Mouse (Mus musculus): Measurements from ENCODE around the gene Dcaf7. TPM values are rescaled to one million over a fixed set of nuclear protein-coding genes. Genes with fewer than 3 reads are reported as not detected.
"Not testable (repeated sequence)": the region's sequence is repeated elsewhere in the genome, so short reads cannot be mapped to it uniquely, and the experiment has no call there.

The Dcaf7 gene
- polyA plus RNA-seq, 1 experiment, result 35.8 TPM

DNA sequence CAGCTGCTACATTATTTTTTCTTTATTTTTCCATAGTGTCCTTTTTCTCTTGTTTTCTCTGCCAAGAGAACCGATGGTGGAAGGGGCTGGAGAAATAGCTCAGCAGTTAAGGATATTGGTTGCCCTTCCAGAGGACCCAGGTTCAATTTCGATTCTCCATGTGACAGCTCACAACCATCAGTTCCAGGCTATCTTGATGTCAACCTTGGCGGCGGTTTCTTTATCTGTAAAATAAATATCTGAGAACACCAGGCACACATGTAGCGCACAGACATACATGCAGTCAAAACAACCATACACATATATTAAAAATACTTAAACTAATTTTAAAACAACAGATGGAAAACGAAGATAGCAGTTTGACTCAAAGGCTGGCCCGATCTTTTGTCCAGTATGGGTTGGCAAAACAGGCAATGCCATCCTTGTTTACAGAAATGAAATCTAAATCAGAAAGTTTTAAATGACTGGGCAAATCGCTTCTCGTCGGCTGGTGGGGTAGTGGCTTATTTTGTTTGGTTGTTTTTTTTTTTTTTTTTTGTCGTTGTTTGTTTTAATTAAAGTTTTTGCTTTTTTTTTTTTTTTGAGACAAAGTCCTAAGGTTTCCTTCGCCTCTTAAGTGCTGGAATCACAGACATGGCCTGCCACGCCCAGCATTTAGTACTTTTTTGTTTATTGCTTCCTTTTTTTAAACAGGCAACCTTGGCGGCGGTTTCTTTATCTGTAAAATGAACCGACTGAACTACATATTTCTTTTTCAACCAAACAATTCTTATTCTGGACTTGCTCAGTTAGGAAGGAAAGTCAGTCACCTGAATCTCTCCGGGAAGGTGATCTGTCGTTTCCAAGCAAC lies 28.6 kb downstream of the Dcaf7 start:
- 38% methylated on average over 18 of the region's 18 CpGs for WGBS
- Histone ChIP-seq H3K4me3 (ENCODE audit: extremely low read depth, insufficient read depth, insufficient read length) (peak overlapping the region; percentile 72), H3K27ac (ENCODE audit: insufficient read depth, low read length) (peak overlapping the region; percentile 70; the same call in 1 of the 2 replicates), H3K4me1 (ENCODE audit: control insufficient read depth, insufficient read depth, insufficient read length) (no peaks in the 10 kb centered on the region; the same call in 1 of the 2 replicates), H3K27me3 (ENCODE audit: control insufficient read depth, insufficient read depth, low read length) (no peaks in the 10 kb centered on the region), H3K36me3 (ENCODE audit: control insufficient read depth, insufficient read depth, low read length) (no peaks in the 10 kb centered on the region)
- no peak for DNase-seq (ENCODE audit: low read depth in 1 of 2, low spot score in 2 of 2)
- no peak for TF ChIP-seq POLR2A (IDR thresholded peaks at IDR 0.05; ENCODE audit: low read depth, low read length)
- no peak for TF ChIP-seq CTCF (IDR thresholded peaks at IDR 0.05; ENCODE audit: extremely low read depth, insufficient read depth, insufficient read length, insufficient replicate concordance)

DNA sequence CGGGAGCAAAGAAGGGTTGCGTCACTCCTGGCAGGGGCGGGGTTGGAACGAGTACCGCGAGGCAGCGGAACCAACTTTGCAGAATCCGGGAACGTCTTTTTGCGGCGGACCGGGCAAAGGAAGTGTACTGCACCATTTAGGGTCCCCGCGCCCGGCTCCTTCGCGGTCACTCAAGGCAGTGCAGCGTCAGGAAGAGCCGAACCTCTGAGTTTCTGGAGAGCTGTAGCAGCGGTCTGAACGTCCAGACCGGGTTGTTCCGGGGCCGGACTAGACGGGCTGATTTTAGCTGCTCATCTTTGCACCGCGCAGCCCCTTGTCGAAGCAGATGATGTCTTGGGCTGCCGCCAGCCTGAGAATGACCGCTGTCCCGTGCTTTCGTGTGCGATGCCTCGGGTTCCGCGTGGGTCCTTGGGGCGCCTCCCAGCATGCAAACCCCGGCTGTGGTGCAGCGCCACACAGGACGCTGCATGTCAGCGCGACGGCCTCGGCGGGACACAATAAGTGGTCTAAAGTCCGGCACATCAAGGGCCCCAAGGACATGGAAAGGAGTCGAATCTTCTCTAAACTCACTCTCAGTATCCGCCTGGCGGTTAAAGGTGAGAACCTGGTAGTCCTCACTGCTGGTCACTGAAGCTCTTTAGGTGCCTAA lies 29.4 kb downstream of the Dcaf7 start, which contains the start of gene Taco1:
Gene Taco1, plus strand, starts transcription at position 139 of the 649 bp plus-strand sequence.
- Histone ChIP-seq H3K4me3 (ENCODE audit: extremely low read depth, insufficient read depth, insufficient read length) (peak within 1 kb of the TSS; percentile 72), H3K27ac (ENCODE audit: insufficient read depth, low read length) (peak within 1 kb of the TSS; percentile 70), H3K36me3 (ENCODE audit: control insufficient read depth, insufficient read depth, low read length) (no peaks in the 10 kb centered on the region), H3K4me1 (ENCODE audit: control insufficient read depth, insufficient read depth, insufficient read length) (no peaks in the 10 kb centered on the region; the same call in 1 of the 2 replicates), H3K27me3 (ENCODE audit: control insufficient read depth, insufficient read depth, low read length) (no peaks in the 10 kb centered on the region)
- under 1% methylated on average over 49 of the region's 49 CpGs for WGBS
- peak; percentile 36; the same call in 1 of the 2 replicates for TF ChIP-seq POLR2A (IDR thresholded peaks at IDR 0.05; ENCODE audit: low read depth, low read length)
- TF ChIP-seq CTCF (IDR thresholded peaks at IDR 0.05; ENCODE audit: extremely low read depth, insufficient read depth, insufficient read length, insufficient replicate concordance), result peak; percentile 53; the same call in 1 of the 2 replicates
- peak; percentile 87 to 89 for DNase-seq (ENCODE audit: low read depth in 1 of 2, low spot score in 2 of 2)

DNA sequence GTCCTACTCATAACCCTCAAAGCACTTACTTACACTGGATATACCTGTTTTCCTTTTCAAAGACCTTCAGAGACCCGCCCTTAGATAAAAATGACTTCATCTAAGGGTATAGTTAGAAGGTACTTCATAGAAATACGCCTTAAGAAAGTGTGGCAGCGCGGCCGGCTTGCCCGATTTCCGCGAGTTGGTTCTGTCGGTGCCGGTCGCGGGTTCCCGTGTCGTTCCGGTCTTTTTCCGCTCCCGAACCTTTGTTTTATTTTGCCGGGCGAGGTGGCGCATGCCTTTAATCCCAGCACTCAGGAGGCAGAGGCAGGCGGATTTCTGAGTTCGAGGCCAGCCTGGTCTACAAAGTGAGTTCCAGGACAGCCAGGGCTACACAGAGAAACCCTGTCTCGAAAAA lies 29.9 kb downstream of the Dcaf7 start:
- 8% methylated on average over 23 of the region's 23 CpGs for WGBS
- H3K27me3 ChIP-seq (ENCODE audit: control insufficient read depth, insufficient read depth, low read length); H3K36me3 ChIP-seq (ENCODE audit: control insufficient read depth, insufficient read depth, low read length); H3K4me1 ChIP-seq (ENCODE audit: control insufficient read depth, insufficient read depth, insufficient read length): not testable (repeated sequence)
- Histone ChIP-seq H3K4me3 (ENCODE audit: extremely low read depth, insufficient read depth, insufficient read length) (peak overlapping the region; percentile 72), H3K27ac (ENCODE audit: insufficient read depth, low read length) (peak overlapping the region; percentile 70; the same call in 1 of the 2 replicates)
- DNase-seq (ENCODE audit: low read depth in 1 of 2, low spot score in 2 of 2), result peak; percentile 25 to 70

DNA sequence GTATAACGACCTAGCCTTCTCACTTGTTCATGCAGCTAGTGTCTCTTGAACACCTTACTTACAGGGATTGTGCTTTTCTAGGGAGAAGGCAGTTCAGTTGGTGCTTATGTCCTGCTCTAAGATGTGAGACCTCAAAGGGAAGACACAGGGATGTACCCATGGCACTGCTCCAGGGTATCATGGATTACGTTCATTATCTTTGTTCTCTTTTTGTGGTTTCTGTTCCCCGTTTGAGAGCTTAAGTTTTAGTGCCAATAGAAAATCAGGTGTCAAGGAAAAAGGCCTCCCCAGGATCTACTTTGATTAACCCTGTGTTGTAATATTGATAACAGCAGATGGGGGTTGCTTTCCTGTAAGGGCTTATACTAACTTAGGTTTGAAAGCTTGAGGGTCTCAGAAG lies 37.1 kb downstream of the Dcaf7 start:
- no peaks in the 10 kb centered on the region for H3K4me1 ChIP-seq (ENCODE audit: control insufficient read depth, insufficient read depth, insufficient read length)
- no peaks in the 10 kb centered on the region for H3K27me3 ChIP-seq (ENCODE audit: control insufficient read depth, insufficient read depth, low read length)
- H3K4me3 ChIP-seq (ENCODE audit: extremely low read depth, insufficient read depth, insufficient read length), result no peak overlapping the region
- no peak for DNase-seq (ENCODE audit: low read depth in 1 of 2, low spot score in 2 of 2)
- no peak for TF ChIP-seq POLR2A (IDR thresholded peaks at IDR 0.05; ENCODE audit: low read depth, low read length)
- no peak for TF ChIP-seq CTCF (IDR thresholded peaks at IDR 0.05; ENCODE audit: extremely low read depth, insufficient read depth, insufficient read length, insufficient replicate concordance)
- peaks cover 7% of the 10 kb centered on the region for H3K36me3 ChIP-seq (ENCODE audit: control insufficient read depth, insufficient read depth, low read length)
- WGBS, result 54% methylated on average over 3 of the region's 3 CpGs
- no peak overlapping the region for H3K27ac ChIP-seq (ENCODE audit: insufficient read depth, low read length)

- under 1% methylated on average over 4 of the region's 4 CpGs for WGBS
- peak; percentile 65 to 77 for DNase-seq (ENCODE audit: low read depth in 1 of 2, low spot score in 2 of 2)
- no peaks in the 10 kb centered on the region for H3K27me3 ChIP-seq (ENCODE audit: control insufficient read depth, insufficient read depth, low read length)
These were observed 39.6 kb downstream of the Dcaf7 start for GRCm38 (mm10) chr11:106076321-106076720.

DNA sequence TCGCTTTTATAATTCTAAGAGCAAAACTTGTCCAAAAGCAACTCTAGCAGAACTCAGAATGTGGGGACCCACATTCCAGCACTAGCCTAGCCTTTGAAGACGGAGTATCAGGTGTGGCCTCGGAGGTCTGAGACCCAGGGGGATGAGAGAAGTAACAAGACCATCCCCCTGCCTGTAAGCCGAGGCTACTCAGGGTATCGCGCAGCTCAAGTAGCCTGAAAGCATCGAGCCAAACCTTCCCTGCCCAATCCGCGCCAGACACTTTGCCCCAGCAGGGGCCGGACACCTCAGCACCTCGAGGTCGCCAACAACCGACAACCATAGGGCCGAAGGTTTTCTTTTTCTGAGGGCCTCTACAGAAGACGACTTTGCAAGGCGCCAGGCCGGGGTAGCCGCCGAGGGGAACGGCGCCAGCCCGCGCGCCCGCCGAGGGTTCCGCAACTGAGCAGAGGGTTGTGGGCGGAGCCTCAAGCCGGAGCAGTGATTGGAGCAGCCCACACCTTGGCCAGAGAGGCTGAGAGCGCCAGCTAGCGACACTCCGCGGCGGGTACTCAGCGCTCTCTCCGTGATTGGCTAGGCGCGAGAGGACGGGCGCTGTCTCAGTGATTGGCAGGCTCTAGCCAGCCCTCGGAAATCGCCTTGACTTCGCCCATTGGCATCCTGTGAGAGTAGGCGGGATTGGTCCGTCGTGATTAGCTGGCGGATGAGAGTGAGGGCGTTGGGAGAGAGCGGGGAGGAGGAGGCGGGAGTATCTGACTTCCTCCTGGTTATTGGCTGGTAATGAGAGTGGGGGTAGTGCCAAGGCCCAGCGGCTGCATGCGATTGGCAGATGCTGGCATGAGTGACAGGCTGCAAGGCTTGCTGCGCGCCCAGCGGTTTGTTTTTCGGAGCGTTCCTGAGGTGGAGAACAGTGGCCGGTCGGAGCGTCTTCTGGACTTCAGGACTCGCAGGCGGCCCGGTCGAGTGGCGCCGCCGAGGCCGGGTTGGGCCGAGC lies 47.3 kb downstream of the Dcaf7 start, which contains the start of gene Map3k3:
Gene Map3k3, plus strand, starts transcription at position 906 of the 994 bp plus-strand sequence.
- under 1% methylated on average over 69 of the region's 69 CpGs for WGBS
- H3K4me1 ChIP-seq (ENCODE audit: control insufficient read depth, insufficient read depth, insufficient read length), result no peaks in the 10 kb centered on the region; the same call in 1 of the 2 replicates
- TF ChIP-seq POLR2A (IDR thresholded peaks at IDR 0.05; ENCODE audit: low read depth, low read length) (peak; percentile 92), CTCF (IDR thresholded peaks at IDR 0.05; ENCODE audit: extremely low read depth, insufficient read depth, insufficient read length, insufficient replicate concordance) (no peak)
- H3K36me3 ChIP-seq (ENCODE audit: control insufficient read depth, insufficient read depth, low read length), result no peaks in the 10 kb centered on the region
- DNase-seq (ENCODE audit: low read depth in 1 of 2, low spot score in 2 of 2), result peak; percentile 99
- peak within 1 kb of the TSS; percentile 86 for H3K4me3 ChIP-seq (ENCODE audit: extremely low read depth, insufficient read depth, insufficient read length)
- peak within 1 kb of the TSS; percentile 93 for H3K27ac ChIP-seq (ENCODE audit: insufficient read depth, low read length)
- H3K27me3 ChIP-seq (ENCODE audit: control insufficient read depth, insufficient read depth, low read length), result no peaks in the 10 kb centered on the region

More at GRCm38 (mm10) chr11:106076321-106076720, 39.6 kb downstream of the Dcaf7 start:
- peaks cover 7% of the 10 kb centered on the region for H3K36me3 ChIP-seq (ENCODE audit: control insufficient read depth, insufficient read depth, low read length)
- H3K4me3 ChIP-seq (ENCODE audit: extremely low read depth, insufficient read depth, insufficient read length), result no peak overlapping the region
- H3K4me1 ChIP-seq (ENCODE audit: control insufficient read depth, insufficient read depth, insufficient read length), result no peaks in the 10 kb centered on the region
- no peak overlapping the region for H3K27ac ChIP-seq (ENCODE audit: insufficient read depth, low read length)
- TF ChIP-seq POLR2A (IDR thresholded peaks at IDR 0.05; ENCODE audit: low read depth, low read length) (no peak), CTCF (IDR thresholded peaks at IDR 0.05; ENCODE audit: extremely low read depth, insufficient read depth, insufficient read length, insufficient replicate concordance) (peak; percentile 85)
